Mouse (Mus musculus) ES-E14 (cell line): ENCODE data around the gene Srgap2.

Experiments
- CHD2 ChIP-seq: IDR thresholded peaks from 2 replicates; pipeline ENCODE4 v1.6.1; 2014; ENCODE audit warnings: mild to moderate bottlenecking, low read depth, low read length, inconsistent platforms
- HCFC1 ChIP-seq: IDR thresholded peaks from 2 replicates; pipeline ENCODE4 v1.6.1; 2012; ENCODE audit warnings: low read length, inconsistent platforms, borderline replicate concordance; ENCODE audit not compliant: insufficient read depth
- MAFK ChIP-seq: IDR thresholded peaks from 2 replicates; pipeline ENCODE4 v1.6.1; 2014; ENCODE audit warnings: mild to moderate bottlenecking, low read depth, low read length, inconsistent platforms; ENCODE audit not compliant: insufficient read depth
- ZNF384 ChIP-seq: IDR thresholded peaks from 2 replicates; pipeline ENCODE4 v1.6.1; 2012; ENCODE audit warnings: low read depth, low read length, inconsistent platforms

- TF ChIP-seq MAFK (no peak), CHD2 (no peak), HCFC1 (no peak), ZNF384 (no peak)
These were observed 291.1 kb downstream of the Srgap2 start for GRCm38 (mm10) chr1:131236077-131236476.
